Mouse (Mus musculus) adrenal gland, postnatal 10 days (tissue): ENCODE results near the gene Glrx5. TPM values are rescaled to one million over a fixed set of nuclear protein-coding genes. Genes with fewer than 3 reads are reported as not detected.

ENCODE experiments used
- DNase-seq: peaks from one replicate; pipeline ENCODE4 v3.0.0; 2021; ENCODE audit warnings: mixed read lengths
- total RNA-seq, 2 experiments: library from RNA; stranded (reverse); gene quantifications; 2 replicates each; pipeline ENCODE4 v1.2.3; 2021

The Glrx5 gene
- total RNA-seq, 2 experiments from 2014 or later: 158 to 160 TPM

DNA sequence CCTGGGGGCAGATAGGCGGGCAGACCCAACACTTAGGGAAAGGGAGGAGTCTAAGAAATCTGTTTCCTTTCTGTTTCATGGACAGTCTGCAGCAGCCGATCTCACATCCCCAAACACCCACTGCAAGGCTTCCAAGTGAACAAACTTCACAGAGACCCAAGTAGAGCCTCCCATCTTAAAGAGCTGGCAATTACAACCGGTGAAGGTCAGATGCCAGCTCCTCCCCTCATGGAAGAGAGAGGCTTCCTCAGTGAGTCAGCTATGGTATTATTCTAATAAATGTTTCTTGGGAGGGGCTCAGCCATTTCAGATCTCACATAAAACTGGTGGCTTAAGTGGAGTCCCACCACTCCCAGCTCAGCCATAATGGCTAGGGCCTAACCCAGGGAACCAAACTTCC lies 28.8 kb upstream of the Glrx5 start:
- no peak for DNase-seq

DNA sequence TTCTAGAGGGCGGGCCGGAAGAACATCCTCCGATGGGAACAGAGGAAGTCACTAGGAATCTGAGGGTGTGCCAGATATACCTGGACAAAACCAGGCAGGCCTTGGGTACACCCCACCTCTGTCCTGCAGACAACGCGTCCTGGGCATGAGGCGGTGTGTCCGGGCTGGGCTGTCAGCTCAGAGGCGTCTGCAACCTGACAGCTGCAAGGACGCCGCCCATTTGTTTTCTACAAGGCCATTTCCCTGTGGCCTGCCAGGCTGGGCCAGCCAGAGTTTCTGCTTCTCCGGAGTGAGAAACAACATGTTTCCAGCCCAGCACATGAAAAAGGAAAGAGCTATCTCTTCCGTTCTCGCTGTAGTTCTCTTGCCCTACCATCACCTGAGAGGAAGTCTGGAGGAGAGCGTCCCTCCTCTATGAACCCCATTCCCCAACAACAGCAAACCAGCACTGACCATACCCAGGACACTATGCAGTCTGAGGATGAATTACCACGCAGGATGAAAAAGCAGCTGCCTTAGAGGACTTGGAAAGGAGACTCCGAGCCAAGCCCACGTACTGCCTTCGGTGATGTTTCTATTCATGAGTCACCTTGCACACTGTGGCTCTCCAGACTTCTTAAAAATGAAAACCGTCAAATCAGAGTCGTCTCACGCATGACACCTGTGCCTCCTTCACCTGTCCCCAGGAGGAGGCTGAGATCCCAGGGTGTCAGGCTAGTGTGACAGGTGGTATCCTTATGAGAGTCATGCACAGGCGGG lies 27.4 kb upstream of the Glrx5 start:
- peak; percentile 67 for DNase-seq

DNA sequence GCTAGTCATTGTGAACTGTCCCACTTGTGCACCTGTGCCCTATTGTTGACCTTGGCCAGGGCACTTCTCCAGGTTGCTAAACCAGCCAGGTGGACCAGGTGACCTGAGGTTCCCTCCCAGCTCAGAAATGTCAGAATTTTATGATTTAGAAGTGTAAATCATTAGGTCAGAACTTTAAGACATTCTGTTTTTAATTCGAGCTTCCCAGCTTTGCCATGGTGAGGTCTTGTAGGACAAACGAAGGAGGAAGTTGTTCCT lies 26.8 kb upstream of the Glrx5 start:
- no peak for DNase-seq

DNA sequence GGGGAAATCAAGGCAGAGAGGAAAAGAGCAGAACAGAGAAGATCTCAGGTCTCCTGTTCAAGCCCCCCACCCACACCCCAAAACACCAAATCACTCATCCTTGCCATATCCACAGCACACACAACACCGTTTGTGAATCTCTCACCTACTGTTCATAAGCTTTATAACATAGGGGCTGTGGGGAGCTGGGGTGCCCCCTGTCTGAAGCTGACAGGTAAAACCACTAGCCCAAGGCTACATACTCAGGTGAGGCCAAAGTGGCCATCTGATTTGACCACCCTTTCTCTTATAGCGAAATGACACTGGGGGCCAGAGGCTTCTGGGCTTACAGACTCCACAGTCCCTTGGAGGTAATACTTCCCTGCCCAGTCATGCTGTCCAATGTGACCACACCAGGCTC lies 24.3 kb upstream of the Glrx5 start:
- DNase-seq: no peak

DNA sequence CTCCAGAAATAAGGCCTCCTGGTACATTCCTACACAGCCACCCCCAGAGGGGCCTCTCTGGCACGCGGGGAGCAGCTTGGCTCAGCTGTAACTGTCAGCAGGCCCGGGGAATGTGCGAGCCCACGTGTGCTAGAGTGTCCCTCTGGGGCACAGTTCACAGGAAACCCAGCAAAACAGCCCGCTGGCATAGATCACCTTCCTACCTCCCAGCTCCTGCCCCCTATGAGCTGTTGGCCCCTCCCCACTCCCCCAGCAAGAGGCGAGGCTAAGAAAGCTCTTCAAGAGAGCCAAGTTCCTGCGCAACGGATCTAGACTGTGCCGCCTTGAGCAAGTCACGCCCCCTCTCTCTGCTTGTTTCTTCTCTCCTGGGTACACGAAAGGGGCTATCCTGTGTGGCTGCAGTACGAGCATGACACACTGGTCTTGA lies 23.7 kb upstream of the Glrx5 start:
- peak; percentile 77 for DNase-seq

DNA sequence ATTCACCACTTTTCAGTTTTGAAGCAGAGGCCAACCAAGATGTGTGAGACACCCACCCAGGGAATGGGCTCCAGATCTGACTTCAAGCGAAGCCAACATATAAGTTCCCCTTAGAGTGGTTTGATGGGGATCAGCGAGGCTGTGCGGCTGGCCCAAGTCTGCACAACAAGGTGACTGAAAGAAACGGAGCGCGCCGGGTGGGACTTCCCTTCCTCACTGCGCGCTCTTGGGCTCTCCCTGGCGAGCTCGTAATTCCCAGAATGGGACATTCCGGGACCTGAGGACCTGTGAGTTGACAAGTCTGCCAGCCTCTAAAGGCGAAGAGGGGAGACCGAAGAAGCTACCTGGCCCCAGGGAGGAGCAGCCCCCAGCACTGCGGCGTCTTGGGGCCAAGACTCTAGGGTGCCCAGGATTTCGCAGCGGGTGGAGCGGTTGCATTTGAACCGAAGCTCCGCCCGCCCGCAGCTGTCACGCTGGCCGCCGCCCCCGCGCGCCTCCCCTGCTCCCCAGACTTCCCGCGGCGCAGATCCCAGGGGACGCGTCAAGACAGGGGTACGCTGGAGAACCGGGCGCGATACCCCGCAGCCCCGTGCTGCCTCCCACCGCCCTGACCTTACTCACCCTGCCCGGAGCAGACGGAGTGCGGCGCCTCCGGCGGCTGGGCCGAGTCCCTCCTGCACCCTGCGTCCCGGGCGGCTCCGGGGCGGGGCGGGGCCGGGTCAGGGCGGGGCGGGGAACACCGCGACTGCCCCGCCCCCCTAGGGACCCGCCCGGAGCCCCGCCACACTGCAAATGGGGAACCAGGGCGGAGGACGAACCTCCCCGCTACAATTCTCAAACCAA lies 22.9 kb upstream of the Glrx5 start, which contains the start of gene Syne3:
TSS of gene Syne3 (minus strand) at position 440 of the 843 bp plus-strand sequence.
- DNase-seq: peak; percentile 87

DNA sequence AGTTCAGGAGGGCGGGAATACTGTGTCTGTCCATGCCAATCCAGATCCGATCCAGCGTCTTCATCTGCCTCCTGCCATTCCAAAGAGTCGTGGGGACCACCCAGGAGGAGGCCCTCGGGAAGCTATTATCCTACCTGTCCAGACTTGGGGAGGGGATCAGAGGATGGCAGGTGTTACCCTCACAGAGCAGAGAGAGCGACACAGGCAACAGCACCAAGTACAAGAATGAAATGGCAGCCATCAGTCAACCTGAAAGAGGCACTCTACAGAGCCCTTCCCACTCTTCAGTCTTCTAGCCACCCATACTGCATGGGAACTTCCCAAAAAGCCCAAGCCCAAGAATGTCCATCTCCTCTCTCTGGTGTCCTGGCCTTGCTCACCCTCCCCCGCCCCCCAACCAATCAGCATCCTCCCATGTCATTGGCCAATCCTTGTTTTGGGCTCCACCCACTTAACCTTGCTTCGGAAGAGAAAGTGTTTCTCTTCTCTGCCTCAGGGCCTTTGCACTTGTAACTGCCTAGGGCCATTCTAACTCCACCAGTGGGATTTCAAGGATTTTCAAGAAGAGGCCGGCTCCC lies 22.2 kb upstream of the Glrx5 start:
- no peak for DNase-seq

DNA sequence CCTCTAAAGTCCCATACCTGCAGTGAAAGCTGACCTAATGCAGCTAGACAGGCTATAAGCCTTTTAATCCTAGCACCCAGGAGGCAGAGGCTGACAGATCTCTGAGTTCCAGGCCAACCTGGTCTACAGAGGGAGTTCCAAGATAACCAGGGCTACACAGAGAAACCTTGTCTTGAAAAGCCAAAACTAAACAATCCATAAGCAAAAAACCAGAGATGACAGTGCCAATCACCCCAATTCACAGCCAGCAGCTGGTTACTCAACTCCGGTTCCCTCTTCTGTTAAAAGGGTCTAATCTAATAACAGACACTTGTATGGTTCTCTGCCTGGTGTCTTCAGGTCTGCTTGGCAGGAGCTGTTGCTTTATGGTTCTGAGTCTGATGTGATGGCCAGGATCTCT lies 20.9 kb upstream of the Glrx5 start:
- DNase-seq: no peak

DNA sequence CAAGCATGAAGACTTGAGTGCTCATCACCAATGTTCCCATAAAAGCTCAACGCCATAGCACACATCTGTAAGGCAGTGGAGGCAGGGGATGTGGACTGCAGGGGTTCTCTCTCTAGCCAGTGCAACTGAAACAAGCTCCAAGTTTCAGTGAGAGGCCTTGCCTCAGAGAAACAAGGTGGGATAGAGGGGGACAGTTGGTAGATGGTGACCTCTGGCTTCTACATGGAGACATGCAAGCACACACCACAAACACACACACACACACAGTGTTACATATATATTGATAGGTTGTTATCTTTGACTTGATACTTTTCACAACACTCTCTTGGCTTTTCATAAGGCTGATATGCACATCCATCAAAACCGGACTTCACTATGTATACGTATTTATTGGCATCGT lies 20.2 kb upstream of the Glrx5 start:
- no peak for DNase-seq

DNA sequence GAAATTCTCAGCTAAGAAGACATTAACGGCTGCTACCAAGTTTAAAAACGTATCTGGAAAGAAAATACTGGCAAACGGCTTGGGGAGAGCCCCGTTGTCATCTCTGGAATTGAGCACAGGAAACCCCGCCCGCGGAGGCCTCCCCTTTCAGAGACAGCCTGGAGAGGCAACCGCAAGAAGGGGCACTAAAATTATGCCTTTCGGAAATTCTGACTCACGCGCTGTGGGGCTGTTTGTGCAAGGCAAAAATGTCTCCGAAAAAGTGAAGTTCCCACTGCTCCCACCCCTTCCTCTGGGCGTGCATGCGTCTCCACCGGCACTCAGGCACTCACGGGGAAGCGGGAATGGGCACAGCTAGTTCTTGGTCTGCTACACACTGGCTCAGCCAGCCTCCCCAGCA lies 19.4 kb upstream of the Glrx5 start:
- DNase-seq: peak; percentile 70

DNA sequence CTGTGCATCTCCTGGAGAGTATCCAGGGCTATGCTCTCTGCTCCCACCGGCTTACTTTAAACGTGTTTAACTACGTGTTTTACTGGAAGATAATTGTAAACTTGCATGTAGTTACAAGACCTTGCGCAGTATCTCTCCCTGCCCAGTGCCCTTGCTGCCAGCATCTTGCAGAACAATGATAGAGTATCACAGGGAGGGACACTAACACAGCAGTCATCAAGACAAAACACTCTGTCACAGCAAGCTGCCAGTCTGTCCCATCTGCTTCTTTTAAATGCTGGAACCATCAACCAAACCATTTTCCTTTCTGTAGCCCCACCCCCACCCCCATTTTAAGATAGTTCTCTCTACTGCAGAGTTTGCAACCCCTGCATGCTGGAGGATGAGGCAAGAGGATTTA lies 16.3 kb upstream of the Glrx5 start:
- DNase-seq: no peak

DNA sequence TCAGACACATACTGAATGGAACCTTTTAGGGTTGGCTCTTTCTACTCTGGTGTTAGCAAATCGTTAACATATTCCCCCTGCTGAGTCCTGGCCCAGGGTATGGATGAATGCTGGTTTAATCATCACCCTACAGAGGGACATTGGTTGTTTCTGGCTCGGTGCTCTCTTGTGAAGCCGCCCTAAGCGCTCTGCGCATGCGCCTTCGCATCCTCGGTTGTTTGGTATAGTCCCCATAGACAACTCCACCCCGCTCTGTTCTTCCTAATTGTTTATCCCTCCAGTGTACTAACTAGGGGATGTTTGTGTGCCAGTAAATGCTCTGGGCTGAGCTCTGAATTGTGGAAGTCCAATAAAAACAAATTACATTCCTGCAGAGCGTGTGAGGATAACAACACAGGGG lies 15.8 kb upstream of the Glrx5 start:
- DNase-seq: no peak

DNA sequence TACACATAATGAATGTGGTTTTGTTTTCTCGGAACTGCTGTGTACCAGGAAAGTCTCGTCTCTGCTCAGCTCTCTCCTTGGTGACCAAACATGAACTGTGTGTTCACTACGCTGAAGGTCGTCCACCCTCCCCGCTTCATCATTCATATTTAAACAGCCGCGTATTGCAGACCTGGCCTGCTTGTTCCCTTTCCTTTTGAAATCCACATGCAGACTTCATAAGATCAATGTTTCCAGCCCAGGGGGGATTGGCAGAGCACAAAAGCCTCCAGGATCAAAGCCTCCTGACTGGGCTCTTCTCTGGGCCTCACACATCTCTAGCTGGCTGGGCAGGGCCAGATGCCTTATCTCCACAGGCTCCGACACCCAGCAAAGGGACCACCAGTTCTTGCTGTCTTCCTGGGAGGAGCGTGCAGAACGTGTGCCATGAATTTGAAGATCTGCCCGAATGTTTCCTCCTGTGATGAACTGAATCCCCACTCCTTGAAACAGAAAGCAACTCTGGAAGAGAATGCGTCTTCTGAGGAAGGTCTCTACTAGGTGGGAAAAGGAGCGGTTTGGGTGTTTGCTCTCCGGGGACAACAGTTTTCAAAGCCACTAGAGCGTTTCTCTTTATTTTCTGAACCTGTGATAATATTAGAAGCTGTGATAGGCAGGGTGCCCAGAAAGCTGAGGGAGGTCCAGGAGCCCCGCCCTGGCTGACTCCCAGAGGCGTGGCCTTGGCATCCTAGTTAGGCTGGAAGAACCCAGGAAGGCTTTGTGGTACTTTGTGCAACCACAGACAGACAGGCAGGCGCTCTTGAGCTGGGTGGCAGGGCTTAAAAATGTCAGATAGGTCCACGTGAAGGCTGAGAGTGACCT lies 12.9 kb upstream of the Glrx5 start:
- DNase-seq: peak; percentile 84

DNA sequence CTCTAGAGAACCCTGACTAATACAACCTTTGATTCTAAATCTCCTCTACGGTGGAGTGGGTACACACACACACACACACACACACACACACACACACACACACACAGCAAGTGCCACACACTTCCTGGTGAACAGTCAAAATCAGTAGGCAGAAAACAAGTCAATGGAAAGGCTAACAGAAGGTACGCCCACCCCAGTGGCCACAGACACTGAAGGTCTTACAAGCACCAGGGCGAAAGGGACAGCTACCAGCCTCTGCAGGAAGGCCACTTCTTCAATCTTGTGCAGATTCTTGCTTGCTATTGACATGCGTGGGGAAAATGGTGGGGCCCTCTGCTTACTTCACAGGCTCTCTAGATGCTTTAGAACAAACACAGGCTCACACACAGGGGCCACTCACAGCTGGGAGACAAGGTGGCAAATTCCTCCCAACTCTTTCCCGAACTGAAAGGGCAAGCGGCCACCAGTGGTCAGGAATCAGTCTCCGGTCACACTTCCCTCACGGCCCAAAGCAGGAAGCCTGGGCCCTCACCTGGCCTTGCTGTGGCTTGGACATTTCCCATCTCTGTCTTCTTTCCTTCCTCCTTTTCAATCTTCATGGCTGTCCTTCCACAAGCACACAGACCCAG lies 10.9 kb upstream of the Glrx5 start:
- no peak for DNase-seq

DNA sequence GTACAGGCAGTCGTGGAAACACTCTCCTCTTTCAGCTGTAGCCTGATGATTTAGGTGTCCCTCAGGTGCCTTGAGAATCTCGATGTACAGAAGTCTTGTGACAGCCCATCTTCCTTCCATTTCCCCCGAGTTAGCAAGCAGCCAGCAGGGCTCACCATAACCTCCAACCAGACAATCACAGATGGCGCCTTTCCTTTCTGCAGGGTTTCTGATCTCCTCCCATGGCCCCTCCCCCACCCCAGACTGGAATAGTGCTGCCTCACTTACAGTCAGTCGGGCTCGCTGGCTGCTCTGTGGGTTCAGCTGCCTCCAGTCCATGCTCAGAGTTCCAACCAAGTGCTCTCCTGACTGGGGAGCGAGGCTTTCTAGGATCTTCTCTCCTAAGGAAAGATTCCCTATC lies 10.3 kb upstream of the Glrx5 start:
- no peak for DNase-seq

DNA sequence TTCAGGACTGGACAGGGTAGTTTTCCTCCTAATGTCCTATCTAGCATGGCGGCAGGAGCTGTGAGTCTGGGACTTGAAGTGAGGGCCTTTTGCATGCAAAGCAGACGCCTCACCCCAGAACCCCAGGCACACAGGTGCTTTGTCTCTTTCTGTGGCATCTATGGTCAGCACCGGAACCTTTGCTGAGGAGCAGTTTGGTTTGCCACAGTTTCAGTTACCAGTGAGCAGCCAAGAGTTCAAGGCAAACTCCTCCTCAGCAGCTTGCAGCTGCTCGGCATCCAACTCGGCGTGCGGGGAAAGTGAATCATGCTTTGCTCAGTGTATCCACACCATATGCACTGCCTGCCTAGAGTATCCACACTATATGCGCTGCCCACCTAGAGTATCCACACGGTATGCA lies 9.7 kb upstream of the Glrx5 start:
- DNase-seq: no peak

DNA sequence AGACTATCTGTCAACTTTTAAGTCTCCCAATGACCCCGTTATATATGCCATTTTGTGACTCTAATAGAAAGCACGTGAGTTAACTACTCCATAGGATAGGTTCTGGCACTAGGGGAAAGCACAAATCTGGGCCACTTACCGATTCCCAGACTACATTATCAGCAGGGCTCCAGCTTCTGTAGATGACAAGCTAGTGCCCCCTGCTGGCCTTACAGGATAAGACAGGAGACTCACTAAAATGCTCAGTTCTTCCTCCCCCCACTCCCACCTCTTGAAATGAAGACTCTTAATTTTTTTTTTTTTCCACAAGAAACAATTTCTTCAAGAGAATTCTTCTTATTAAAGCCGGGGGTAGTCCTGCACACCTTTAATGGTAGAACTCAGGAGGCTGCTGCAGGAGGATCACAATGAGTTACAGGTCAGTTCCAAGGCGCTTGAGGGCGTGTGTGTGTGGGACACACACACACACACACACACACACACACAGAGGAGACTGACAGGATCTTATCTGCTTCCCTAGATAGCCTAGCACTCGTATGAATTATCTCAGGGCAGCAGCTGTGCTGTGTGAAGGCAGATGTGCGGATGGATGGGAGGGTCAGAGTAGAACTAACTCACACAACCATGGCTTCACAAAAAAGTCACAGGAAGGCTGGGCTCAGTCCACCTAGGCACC lies 7.1 kb upstream of the Glrx5 start:
- DNase-seq: peak; percentile 85

DNA sequence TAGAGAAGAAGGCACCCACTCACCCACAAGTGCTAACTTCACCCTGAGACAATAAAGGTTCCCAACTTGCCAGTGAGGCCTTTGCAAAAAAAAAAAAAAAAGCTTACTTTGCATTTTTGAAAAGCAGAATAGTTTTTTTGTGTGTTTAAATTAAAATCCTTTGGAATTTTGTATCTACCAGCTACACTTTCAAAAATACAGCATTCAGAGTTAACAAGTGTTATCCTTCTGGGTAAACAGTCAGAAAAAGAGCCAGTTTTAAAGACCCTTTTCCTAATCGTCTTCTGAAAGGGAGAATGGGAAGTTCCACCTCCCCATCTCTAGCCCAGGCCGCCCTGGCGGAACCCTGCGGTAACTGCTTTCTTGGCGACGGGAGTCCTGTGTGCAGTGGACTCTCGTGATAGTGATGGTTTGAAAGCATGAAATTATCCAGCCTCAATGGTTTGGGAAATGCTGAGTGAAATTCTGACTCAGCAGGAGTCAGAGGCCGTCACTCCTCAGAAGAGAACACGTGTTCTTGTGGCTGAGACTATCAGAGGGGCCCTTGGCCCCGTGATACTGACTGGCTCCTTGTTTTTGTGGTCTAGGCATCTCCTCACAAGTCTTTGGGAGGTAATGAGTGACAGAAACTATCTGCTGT lies 6.4 kb upstream of the Glrx5 start:
- DNase-seq: no peak

DNA sequence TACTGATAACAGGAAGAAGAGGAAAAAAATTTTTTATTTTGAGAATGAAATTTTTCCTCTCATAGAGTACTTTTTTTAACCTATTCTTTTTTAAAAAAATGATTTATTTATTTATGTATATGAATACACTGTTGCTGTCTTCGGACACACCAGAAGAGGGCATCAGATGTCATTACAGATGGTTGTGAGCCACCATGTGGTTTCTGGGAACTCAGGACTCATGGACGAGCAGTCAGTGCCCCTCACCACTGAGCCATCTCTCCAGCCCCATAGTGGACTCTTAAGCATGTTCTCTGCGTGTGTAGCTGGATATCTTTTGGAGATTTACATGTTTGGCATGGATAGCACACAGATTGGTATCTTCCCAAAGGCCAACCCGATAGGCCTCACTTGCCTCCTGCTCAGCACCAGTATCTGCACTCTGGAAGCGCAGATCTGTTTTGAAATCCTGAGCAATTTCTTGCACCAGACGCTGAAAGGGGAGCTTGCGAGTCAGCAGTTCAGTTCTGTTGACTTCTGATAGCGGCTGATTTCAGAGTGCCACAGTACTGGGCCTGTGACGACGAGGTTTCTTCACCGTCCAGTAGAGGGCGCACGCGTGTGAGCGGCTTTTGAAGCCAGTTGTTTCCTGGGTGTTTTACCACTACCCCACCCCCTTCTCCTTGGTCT lies 5.0 kb upstream of the Glrx5 start:
- DNase-seq: peak; percentile 88

DNA sequence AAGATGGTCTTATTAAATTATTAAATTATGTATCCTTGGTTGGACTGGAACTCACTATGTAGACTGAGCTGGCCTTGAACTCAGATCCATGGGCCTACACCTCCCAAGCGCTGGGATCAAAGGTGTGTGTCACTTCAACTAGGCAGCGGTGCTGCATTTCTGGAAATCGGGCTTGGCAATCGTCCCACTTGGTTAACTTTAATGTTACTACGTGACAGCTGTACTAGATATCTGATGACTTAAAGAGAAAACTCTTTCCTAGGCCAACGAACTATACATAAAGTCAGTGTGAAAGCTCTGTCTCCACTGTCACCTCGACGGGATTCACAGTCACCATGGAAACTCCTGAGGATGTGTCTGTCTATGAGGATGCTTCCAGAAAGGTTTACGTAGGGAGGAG lies 2.6 kb upstream of the Glrx5 start:
- DNase-seq: no peak
